Mouse (Mus musculus): ENCODE measurements around the gene Tnrc6b.
"Not testable (repeated sequence)": the region's sequence is repeated elsewhere in the genome, so short reads cannot be mapped to it uniquely, and the experiment has no call there.

The Tnrc6b gene

GRCm38 (mm10) chr15:80701481-80702257, 9.4 kb upstream of the Tnrc6b start:
- DNase-seq (ENCODE audit: low spot score): no peak

DNA sequence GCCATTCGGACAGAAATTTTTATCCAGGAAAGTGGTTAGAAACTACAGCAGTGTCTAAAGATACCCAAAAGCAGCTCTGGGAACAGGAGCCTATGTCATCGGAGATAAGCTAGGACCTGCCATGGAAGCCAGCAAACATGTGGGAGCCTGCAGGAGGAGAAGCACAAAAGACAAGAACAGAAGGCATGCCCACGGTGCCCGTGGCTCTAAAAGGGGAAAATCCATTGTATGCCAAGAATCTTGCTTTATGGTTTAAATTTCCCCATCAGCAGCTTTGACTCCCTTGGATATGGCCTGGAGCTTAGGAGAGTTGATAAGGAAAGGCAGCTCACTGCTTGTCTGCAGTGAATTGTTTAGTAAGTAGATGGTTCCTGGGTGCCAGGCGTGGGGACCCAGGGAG, 8.2 kb upstream of the Tnrc6b start:
- DNase-seq (ENCODE audit: low spot score): no peak

GRCm38 (mm10) chr15:80703495-80703894, 7.6 kb upstream of the Tnrc6b start:
- no peak for DNase-seq (ENCODE audit: low spot score)

DNA sequence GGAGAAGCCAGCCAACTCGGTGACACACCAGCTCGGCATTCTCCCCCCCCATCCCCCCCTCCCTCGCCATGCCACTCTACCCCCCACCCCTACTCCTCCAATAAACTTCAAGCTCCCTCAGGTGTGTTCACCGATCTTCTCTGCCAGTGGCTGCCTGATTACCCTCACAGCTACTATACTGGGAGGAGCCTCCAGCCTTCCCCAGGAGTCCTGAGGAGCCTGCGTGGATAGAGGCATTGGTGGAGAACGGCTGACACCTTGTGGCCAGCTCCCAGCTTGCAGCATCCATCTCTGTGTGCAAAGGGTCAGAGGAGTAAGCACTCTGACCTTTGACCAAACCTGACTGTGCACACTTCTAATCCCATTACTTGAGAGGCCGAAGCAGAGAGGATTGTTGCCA, 6.8 kb upstream of the Tnrc6b start:
- peak; percentile 84 for DNase-seq (ENCODE audit: low spot score)

DNA sequence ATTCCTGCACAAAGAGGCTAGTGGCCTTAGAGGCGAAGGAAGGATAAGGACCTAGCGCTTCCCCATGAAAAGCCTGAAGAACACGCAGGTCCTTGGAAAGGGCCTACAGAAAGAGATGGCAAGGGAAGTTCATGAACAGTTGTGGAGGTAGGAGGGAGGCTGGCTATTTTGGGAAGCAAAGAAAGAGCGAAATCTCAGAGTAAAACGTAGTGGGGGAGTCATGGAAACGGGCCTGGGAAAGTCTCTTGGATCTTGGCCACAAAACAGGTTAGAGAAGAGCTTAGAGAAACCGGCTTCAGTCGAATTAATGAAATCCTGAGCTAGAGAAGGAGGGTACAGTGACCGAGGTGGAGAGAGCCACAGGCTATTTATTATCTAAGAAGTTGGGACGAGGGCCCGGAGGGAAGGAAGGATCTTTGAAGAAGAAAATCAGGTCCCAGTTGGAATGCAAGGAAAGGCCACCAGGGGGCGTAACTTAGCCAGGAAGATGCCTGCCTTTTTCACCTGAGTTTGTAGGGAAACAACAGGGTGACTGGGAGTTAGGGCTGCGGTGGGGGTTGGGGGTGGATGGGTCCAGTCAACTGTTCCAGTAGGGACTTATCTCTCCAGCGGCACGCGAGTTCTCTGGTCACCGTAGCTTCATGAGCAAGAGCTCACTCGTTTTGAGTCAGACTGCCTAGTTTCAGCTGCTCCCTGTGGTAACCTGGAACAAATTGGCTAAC, 5.1 kb upstream of the Tnrc6b start:
- DNase-seq (ENCODE audit: low spot score): peak; percentile 85

DNA sequence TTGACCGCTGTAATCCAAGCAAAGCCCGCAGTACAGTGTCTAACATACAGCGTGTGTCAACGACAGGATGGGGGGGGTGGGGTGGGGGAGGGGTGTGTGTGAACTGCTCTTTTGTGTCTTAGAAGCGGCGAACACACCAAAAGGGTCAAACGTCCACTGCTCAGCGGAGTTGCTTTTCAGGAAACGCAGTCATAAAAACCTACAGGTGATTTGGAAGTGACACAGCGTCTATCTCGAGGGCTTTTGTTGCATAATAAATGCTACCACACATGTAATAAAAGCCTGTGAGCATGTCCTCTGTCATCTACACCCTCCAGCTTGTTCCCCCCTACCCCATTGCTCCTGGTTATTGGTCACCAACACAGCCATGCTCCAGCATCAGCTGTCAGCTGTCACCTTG, 4.5 kb upstream of the Tnrc6b start:
- no peak for DNase-seq (ENCODE audit: low spot score)

GRCm38 (mm10) chr15:80707088-80707487, 4.0 kb upstream of the Tnrc6b start:
- peak; percentile 98 for DNase-seq (ENCODE audit: low spot score)

DNA sequence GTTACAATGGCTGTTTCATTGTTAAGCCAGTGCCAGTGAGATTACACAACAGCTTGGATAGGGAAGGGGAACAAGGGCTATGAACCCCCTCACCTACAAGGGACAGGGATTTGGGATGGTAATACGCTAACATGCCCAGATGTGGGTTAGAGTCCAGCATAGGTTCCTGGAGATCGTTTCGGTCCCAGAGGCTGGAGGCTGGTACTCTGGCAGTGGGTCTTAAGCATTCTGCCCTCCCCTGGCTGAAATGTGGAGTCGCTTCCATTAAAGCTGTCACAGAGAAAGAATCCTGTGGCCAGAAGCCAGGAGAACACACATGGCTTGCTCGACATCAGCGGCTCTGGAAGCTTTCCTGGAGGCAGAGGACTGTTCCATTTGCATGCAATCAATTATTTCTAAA, 1.5 kb upstream of the Tnrc6b start:
- peak; percentile 97 for DNase-seq (ENCODE audit: low spot score)

DNA sequence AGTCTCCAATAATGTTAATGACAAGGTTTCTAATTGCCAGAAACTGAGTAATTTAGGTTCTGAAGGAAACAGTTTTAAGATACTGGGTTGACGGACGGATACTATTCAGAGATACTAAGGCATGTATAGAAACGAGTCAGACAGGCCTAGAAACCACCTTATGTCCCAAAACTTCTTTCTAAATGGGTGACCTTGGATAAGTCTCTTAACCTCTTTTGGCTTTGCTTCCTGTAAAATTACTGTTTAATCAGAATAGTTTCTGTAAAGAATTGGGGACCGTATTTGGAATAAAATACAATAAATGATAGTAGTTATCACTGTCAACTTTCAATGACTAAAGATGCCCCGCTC, 881 bp upstream of the Tnrc6b start:
- no peak for DNase-seq (ENCODE audit: low spot score)

DNA sequence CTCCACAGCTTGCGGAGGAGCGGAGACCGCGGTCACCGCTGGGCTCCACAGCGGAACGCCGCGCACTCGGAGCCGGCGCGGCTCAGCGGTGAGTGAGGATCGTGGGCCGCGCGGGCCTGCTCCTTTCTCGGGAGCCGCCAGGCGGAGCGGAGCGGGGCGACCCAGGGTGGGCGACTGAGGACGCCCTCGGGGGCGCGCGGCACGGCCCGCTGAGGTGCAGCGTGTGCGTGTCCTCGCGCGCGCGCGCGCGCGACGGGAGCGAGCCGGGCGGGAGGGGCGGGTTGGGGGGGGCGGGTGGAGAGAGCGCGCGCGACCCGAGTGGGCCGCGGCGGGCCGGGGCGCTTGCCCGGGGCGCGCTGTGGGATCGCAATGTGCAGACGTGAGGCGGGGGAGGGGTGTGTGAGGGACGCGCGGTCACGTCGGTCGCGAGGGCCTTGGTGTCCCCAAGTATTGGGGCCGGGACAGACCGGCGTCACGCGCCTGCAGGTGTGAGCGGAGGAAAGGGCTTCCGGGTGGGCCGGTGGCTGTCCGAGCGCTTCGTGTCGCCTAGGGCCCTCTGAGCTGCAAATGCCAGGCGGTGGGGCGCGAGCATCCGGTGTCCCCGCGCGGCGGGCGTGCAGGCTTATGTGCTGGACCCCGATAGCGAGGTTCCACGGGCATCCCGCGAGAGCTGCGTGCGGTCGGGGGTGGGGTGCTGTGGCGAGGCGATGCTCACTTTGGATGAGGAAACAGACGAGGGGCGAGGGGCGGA, 463 bp downstream of the Tnrc6b start:
- no peak for DNase-seq (ENCODE audit: low spot score)

DNA sequence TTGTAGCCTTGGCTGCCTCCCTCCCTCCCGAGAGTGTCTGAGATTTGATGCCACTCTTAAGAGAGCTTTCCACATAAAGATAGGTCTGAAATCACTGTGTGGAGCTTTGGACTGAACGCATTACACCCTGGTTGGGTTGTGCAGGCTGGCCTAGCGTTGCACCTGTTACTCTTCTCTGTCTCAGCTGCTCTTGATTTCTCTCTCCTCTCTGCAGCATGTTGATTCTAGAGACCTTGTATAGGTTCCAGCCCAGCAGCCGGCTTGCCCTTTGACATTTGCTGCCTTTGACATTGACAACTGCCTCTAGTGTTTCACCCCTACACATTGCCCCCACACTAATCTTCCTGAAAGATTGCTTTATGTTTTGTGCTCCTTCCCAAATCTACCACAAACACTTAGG, 3.2 kb downstream of the Tnrc6b start:
- no peak for DNase-seq (ENCODE audit: low spot score)

DNA sequence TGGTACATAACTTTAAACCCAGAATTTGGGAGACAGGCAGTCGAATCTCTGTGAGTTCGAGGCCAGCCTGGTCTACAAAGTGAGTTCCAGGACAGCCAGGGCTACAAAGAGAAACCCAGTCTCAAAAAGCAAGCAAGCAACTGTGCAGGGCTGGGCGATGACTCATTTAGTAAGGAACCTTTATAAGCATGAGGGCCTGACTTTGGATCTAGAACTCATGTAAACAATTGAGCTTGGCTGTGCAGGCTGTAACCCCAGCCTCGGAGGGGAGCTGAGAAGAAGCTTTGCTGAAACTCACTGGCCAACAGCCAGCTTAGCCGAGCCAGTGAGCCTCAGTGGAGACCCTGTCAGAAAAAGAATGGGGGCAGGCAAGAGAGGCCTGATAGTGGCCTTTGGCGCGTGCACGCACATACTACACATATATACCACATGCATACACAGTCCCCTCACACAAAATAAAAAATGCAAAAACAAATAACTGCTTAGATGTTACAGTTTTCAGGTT, 5.6 kb downstream of the Tnrc6b start:
- peak; percentile 24 for DNase-seq (ENCODE audit: low spot score)

DNA sequence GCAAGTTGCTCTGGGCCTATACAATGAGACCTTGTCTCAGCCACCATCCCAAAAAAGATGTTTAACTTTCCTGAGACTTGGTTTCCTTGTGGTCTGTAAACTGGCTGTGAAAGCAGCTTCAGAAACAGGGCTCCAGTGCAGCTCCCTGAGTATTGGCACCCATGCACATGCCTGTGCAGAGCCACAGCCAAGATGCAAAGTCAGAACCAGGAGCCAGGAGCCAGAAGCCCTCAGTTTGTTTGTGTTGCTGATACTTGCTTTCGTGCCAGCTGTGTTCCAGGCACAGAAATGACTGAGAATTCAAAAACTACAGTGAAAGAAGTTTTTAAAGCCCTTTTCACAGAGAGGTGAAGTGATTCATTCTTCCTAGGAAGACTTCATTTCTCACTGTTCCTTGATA, 6.3 kb downstream of the Tnrc6b start:
- peak; percentile 80 for DNase-seq (ENCODE audit: low spot score)

DNA sequence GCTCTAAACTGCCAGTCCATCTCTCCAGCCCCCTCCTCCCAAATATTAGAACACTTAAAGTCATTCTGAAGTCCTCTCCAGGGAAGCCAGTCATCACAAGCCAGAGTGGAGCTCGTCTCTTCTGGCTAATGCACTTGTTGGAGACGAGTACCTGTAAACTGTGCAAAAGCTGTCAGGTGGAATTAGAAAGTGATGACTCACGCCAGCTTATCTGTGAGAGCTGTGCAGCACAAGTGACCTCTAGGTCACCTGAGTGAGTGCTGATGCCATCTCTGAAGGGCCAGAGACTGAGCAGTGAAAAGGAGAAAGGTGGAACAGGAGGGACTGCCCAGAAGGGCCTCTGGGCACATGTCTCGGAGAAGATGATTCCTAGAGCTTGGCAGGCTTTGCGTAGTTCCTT, 9.1 kb downstream of the Tnrc6b start:
- no peak for DNase-seq (ENCODE audit: low spot score)

GRCm38 (mm10) chr15:80721861-80722260, 10.7 kb downstream of the Tnrc6b start:
- DNase-seq (ENCODE audit: low spot score): no peak

- no peak for DNase-seq (ENCODE audit: low spot score)
Measured at GRCm38 (mm10) chr15:80722366-80722765, 11.3 kb downstream of the Tnrc6b start.

- DNase-seq (ENCODE audit: low spot score): no peak
Measured at GRCm38 (mm10) chr15:80729477-80729876, 18.4 kb downstream of the Tnrc6b start.

GRCm38 (mm10) chr15:80731043-80731442, 19.9 kb downstream of the Tnrc6b start:
- no peak for DNase-seq (ENCODE audit: low spot score)

DNA sequence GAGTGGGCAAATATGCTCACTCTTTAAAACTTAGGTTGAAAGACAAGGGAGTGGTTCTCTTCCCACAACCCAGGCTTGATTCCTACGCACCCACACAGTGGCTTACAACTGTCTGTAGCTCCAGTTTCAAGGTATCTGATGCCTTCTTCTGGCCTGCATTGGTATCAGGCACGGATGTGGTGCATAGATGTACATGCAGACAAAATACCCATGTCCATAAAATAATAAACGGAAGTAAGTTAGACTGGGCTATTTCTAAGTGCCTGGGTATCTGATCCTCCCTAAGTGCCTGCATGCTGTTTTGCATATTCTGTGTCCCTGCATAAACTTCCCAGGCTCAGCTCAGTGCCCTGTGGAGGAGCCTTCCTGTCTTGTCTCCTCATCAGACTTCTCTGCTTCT, 20.4 kb downstream of the Tnrc6b start:
- no peak for DNase-seq (ENCODE audit: low spot score)

- DNase-seq (ENCODE audit: low spot score): no peak
Measured at GRCm38 (mm10) chr15:80732266-80733030, 21.3 kb downstream of the Tnrc6b start.

DNA sequence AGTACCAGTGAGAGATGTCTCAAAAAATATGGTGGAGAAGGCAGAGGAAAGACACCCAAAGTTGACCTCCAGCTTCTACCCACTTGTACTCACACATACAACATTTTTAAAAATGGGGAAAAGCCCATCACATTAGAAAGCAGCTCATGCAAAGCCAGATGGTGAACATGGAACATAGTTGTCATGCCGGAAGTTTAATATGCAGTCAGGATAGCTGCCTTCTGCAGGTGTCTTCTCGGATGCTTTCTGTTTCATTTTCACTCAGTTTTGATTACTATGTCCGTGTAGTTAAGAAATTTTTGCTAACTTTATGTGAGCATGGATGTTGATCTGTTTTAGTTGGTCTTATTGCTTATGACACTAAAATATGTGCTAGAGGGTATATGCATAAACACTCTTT, 24.2 kb downstream of the Tnrc6b start:
- DNase-seq (ENCODE audit: low spot score): no peak

GRCm38 (mm10) chr15:80735708-80736107, 24.6 kb downstream of the Tnrc6b start:
- DNase-seq (ENCODE audit: low spot score): not testable (repeated sequence)
